Mouse (Mus musculus) left cerebral cortex, adult 2 months (tissue): ENCODE results near the gene Commd4. TPM values are rescaled to one million over a fixed set of nuclear protein-coding genes. Genes with fewer than 3 reads are reported as not detected.
"Not testable (repeated sequence)": the region's sequence is repeated elsewhere in the genome, so short reads cannot be mapped to it uniquely, and the experiment has no call there.

Source experiments
- DNase-seq, 2 experiments: peaks; one replicate each; pipeline ENCODE4 v3.0.0; 2021 to 2022; ENCODE audit warnings: low spot score in 2 of 2, mixed read lengths in 1 of 2; ENCODE audit errors: extremely low spot score in 1 of 2
- H3K27ac ChIP-seq: fragments of 200-600 bp; 2 replicates; pipeline ENCODE4 v1.8.1; 2022
- H3K4me3 ChIP-seq: fragments of 200-600 bp; 2 replicates; pipeline ENCODE4 v1.8.1; 2022
- CTCF ChIP-seq: fragments of 200-600 bp; IDR thresholded peaks from 2 replicates; pipeline ENCODE4 v1.8.1; 2022; ENCODE audit warnings: antibody characterized with exemption, mild to moderate bottlenecking, moderate library complexity
- intact Hi-C: fragments of 180-260 bp; cut with DNase I; formaldehyde crosslinking; loops from one replicate; pipeline ENCODE4 v1.15.1; 2025
- long read RNA-seq, 2 experiments: library from polyadenylated mRNA; stranded (forward); transcript quantifications; one replicate each; pipeline ENCODE4 v2.0.0; 2021; ENCODE audit warnings: borderline mapping rate in 2 of 2
- total RNA-seq, 2 experiments: library from RNA; stranded (reverse); gene quantifications; 2 replicates each; pipeline ENCODE4 v1.2.3; 2021

Commd4 gene
- 10 to 100 TPM; 84.1 to 93.1 TPM for total RNA-seq
- long read RNA-seq, experiment 1, transcript Commd4-204 (7 exons, 1,941 nt), result minor isoform, 14 of 93 reads
- long read RNA-seq, experiment 1, transcript Commd4-201 (8 exons, 858 nt), result major isoform, 29 of 93 reads
- long read RNA-seq, experiment 1, transcript Commd4-202 (1 exons, 437 nt), result minor isoform, 7 of 93 reads
- long read RNA-seq, experiment 1, partial matches to known transcripts, result 18 of 93 reads
- long read RNA-seq, experiment 1, other reads (novel, unspliced or antisense), result 25 of 93 reads
- long read RNA-seq, experiment 2, transcript Commd4-201 (8 exons, 858 nt), result major isoform, 19 of 95 reads
- long read RNA-seq, experiment 2, transcript Commd4-204 (7 exons, 1,941 nt), result minor isoform, 17 of 95 reads
- long read RNA-seq, experiment 2, partial matches to known transcripts, result 27 of 95 reads
- long read RNA-seq, experiment 2, other reads (novel, unspliced or antisense), result 28 of 95 reads

DNA sequence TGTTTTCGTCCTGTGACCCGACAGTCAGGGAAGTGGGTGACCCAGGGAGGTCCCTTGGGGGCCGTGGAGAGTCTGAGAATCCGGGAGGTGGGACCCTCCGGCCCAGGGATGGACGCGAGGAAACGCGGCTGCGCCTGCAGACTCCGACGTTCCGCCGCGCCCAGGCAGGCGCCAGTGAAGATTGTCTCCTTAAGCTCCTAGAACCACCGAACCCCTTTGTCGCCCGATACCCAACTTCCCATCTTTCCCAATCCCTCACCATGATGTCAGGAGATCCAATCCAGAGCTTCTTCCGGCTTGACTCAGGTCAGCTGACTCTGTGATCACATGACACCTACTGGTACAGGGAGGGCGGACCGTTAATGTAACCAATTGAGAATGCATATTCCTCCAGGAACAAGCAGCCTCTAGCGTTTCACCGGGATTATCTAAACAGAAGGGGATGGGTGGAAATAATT lies at the start of gene Commd4:
Gene Commd4, minus strand, starts transcription at position 319 of the 458 bp plus-strand sequence.
- H3K27ac ChIP-seq, result peak within 1 kb of the TSS; percentile 84
- TF ChIP-seq CTCF, result no peak
- H3K4me3 ChIP-seq, result peak within 1 kb of the TSS; percentile 93
- intact Hi-C loops, result loop anchor here (1.0 kb wide), 1 partner anchor 10 kb away; the partner anchor contains the start of gene Neil1
- peak; percentile 79 to 88 for DNase-seq

DNA sequence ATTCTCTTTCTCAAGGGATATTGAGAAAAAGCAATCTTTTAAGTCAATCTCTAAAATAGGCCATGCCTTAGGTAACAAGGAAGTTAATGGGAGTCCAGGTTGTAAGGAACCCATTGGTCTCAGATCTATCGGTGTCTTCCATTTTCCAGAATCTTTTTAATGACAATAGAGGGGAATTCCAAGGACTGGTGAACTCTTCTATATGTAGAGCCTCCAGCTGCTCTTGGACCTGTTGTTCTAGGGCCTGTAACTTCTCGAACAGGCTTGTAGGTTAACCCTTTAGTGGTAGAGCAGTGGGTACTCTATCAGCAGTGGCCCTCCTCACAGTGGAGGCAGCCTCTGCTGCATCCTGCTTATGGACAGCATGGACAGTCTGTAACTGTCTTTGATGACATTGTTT lies 48.8 kb upstream of the Commd4 start:
- no peak for DNase-seq
- Histone ChIP-seq H3K4me3 (no peak overlapping the region), H3K27ac (no peak overlapping the region)
- intact Hi-C loops, result no loop called here
- TF ChIP-seq CTCF, result no peak

DNA sequence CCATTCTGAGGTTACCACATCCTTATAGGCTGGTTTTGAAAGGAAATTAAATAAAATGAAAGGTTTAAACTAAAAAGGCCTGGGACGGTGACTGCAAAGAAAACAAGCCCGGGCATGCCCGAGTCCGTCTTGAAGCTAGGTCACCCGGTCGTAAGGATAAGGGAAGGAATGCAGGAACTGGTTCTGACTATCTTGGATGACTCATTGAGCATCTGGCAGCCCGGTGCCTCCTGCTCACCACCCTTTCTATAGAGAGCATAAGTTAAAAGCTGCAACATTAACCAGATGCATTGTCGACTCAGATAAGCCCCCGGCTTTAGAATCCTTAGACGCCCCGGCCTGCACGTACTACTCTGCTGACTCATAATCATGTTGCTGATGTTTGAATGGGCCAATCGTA lies 45.4 kb upstream of the Commd4 start:
- intact Hi-C loops, H3K4me3 ChIP-seq, H3K27ac ChIP-seq, DNase-seq: not testable (repeated sequence)

DNA sequence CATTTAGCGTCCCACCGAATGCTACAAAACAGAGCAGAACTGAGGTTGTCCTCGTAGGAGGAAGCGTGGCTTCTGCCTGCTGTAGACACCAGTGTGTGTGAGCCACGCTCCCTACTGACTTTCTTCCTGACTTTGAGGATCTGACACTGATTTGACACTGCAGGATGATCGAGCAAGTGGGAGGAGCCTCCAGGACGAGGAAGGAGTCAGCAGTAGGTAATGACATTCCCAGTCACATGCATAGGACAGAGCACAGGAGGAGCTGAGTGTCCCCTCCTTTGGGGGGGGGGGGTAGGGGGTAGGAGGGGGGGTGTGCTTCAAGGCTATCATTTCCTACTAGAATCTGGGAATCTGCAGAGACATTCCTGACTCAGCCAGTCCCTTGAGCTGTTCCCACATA lies 44.9 kb upstream of the Commd4 start:
- H3K27ac ChIP-seq, result no peak overlapping the region
- H3K4me3 ChIP-seq, result no peak overlapping the region
- no peak for TF ChIP-seq CTCF
- DNase-seq, result no peak
- intact Hi-C loops, result no loop called here

DNA sequence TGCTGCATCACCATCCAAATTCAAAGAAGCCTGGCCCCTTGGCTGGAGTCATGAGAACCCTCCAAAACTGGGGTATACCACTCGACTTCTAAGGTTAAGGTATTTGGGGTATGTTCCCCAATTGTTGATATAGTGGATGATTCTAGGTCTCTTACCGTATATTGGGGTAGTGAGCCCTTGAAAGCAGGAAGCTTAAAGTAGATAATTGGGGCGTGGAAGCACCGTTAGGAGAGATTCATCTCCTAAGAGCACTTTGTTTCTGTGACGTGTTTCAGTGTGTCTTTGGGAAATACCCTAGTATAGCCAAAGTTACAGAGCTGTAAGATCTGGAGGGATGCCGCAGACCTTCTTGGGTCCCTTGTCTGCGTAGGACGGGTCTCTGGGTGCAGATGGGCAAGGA lies 39.3 kb upstream of the Commd4 start:
- intact Hi-C loops, result no loop called here
- DNase-seq, result no peak
- Histone ChIP-seq H3K4me3 (no peak overlapping the region), H3K27ac (no peak overlapping the region)
- no peak for TF ChIP-seq CTCF

DNA sequence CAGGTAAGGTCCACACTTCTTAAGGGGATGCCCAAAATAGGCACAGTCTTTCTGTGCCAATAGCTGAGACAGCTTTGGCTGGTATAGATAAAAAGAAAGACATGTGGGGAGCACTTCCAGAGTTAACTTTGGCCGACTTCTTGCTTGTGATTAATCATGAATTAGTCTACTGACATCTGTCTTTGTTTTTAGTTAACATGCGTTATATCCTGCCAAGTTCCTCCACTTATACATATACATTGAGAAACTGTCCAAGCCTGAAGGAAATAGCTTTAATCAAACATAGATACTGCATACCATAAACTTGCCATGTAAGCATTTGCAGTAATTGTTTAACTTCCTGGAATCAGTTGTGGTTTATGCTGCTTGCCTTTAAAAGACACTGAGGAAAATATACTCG lies 38.6 kb upstream of the Commd4 start:
- H3K4me3 ChIP-seq, result no peak overlapping the region
- no peak overlapping the region for H3K27ac ChIP-seq
- intact Hi-C loops, result no loop called here
- TF ChIP-seq CTCF, result no peak
- DNase-seq, result no peak

DNA sequence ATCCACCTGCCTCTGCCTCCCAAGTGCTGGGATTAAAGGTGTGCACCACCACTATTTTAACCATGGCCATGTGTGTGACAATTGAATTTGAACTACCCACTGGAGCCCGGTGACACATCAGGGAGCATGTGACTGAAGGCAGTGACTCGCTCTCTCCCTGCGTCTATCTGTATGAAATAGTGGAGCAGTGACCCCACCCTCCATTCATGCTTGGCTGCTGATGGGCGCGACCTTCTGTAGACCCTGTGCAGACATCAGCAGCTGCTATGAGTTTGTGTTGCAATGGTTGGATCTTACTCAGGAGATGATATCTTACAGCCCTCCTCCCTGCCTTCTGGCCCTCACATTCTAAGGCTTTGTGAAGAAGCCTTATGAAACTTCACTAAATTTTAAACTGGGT lies 10.3 kb upstream of the Commd4 start:
- intact Hi-C loops, result no loop called here

DNA sequence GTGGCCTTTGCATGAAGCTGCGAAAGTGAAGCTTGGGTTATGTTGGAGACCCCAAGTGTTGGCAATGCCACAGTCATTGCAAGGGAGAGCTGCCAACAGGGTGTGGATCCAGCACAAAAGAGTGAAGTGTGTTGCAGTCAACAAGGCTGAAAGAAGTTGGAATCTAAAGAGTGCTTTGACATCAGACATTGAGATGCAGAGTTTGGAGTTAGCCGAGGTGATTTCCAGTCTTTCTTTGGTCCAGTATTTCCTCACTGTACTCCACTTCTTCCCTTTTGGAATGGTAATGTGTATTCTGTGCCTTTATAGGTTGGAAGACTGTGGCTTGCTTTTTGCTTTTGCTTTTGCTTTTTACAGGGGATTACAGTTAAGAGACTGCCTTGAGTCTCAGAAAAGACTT lies 8.0 kb upstream of the Commd4 start:
- H3K4me3 ChIP-seq, result no peak overlapping the region
- no peak overlapping the region for H3K27ac ChIP-seq
- intact Hi-C loops, result no loop called here
- no peak for TF ChIP-seq CTCF
- no peak for DNase-seq

More for the DNA sequence above, 10.3 kb upstream of the Commd4 start:
- no peak overlapping the region for H3K27ac ChIP-seq
- no peak for TF ChIP-seq CTCF
- H3K4me3 ChIP-seq, result no peak overlapping the region
- DNase-seq, result no peak

DNA sequence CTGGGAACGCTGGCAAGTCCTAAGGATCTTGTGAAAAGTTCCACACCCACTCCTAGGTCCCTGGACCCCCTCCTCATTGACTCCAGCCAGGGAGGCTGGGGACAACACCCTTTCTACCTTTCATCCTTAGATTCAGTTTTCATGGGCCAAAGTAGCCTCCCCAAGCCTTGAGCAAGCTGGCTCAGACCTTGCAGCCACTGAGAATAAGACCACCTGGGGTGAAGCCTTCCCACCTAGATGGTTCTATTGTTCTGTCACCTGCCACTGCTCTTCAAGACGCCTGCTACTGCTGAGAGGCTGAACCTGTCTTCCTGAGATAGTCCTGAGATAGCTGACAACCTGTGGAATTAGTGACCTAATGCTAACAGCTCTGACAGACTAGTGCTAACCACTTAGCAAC lies 5.0 kb upstream of the Commd4 start:
- no peak for TF ChIP-seq CTCF
- intact Hi-C loops, result loop anchor here (5.0 kb wide), 1 partner anchor 269 kb away; no protein-coding TSS in a partner anchor
- DNase-seq, result no peak
- Histone ChIP-seq H3K27ac (no peak overlapping the region), H3K4me3 (no peak overlapping the region)

DNA sequence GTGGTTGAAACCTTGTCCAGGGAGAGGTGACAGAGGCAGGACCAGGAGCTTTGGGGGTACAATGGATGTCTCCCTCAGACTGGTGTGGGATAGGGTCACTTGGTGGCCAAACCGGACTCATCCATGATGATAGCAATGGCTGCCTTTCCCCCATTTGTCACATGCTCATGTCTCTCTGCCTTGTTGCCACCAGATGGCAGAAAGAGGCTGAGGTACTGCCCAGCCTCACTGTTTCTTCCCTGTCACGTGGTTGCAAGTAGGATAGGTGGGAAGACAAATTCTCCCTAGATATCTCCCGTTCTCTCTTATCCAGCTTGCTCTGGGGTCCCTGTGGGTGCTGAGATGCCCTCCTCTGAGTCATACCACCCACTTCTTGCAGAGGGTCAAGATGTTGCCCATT lies 4.4 kb upstream of the Commd4 start:
- TF ChIP-seq CTCF, result peak; percentile 51
- H3K27ac ChIP-seq, result no peak overlapping the region
- no peak for DNase-seq
- intact Hi-C loops, result loop anchor here (1.0 to 5.0 kb wide), 2 partner anchors 58 to 270 kb away; no protein-coding TSS in a partner anchor
- no peak overlapping the region for H3K4me3 ChIP-seq

DNA sequence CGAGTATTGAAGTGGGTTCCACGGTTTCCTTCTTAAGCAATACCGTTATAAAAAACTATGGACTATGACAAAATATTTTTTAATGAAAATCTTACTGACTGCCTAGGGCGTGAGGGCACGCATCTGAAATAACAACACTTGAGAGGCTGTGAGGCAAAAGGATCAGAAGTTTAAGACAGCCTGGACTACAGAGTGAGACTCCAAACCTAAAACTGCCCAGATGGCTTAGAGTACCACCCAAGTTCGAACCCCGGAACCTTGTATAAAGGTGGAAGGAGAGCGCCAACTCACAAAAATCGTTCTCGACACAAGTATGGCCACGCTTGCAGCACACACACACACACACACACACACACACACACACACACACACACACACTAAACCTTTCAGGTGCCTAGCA lies 375 bp upstream of the Commd4 start:
- no peak for DNase-seq
- intact Hi-C loops, result loop anchor here (1.0 kb wide), 1 partner anchor 10 kb away; the partner anchor contains the start of gene Neil1
- Histone ChIP-seq H3K4me3 (peak overlapping the region; percentile 93), H3K27ac (peak overlapping the region; percentile 84)
- no peak for TF ChIP-seq CTCF

DNA sequence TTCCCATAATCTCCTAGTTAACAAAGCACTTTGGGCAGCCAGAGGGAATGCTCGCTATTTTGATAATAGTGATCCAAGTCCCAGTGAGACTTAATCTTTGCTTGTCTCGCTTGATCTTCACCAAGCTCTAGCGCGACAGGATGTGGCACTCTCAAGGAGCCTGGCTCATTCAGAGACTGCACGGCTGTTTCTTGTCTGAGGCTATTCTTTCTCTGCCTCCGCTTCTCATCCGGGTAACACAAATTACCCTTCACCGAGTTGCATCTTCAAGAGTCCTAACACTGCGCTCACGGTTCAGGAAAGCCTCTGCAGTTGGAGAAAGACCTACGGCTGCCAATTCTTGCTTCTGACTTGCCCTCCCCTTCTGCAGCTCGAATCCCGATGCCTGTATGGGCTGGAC lies 632 bp downstream of the Commd4 start:
- intact Hi-C loops, result no loop called here
- TF ChIP-seq CTCF, result no peak
- Histone ChIP-seq H3K4me3 (peak overlapping the region; percentile 93), H3K27ac (peak overlapping the region; percentile 84)
- DNase-seq, result no peak

DNA sequence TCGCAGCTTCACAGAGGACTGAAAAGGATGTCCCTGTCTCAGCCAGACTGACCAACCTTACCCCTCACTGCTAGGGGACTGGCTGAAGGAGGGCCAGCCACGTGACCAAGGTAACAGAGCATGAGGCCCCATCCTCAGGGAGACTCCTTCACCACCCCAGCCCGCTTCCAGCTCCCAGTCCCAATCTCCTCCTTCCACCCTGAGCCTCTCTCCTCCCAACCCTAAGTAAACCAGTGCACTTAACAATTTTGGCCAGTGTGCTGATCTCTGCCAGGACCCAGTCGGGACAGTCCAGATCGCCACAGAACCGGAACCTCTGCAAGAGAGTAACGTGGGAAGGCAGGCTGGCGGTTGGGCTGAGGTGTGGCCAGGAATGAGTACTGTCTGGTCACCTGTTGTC lies 1.3 kb downstream of the Commd4 start:
- no peak overlapping the region for H3K27ac ChIP-seq
- intact Hi-C loops, result no loop called here
- TF ChIP-seq CTCF, result no peak
- H3K4me3 ChIP-seq, result peak overlapping the region; percentile 93
- DNase-seq, result no peak
